Mouse (Mus musculus) thymus, adult 2 months (tissue): ENCODE results near the gene Pof1b. TPM values are rescaled to one million over a fixed set of nuclear protein-coding genes. Genes with fewer than 3 reads are reported as not detected.

ENCODE experiments used
- DNase-seq: peaks from one replicate; pipeline ENCODE4 v3.0.0; 2021
- H3K27ac ChIP-seq: fragments of 200-500 bp; 2 replicates; pipeline ENCODE4 v1.5.1; 2012; ENCODE audit warnings: low read length, control low read depth; ENCODE audit not compliant: control insufficient read depth, insufficient read depth
- H3K27me3 ChIP-seq: fragments of 200-500 bp; 2 replicates; pipeline ENCODE4 v1.6.1; 2012; ENCODE audit warnings: mild to moderate bottlenecking, low read length, moderate library complexity, mixed read lengths; ENCODE audit not compliant: control insufficient read depth, insufficient read depth
- H3K36me3 ChIP-seq: fragments of 200-500 bp; 2 replicates; pipeline ENCODE4 v1.6.1; 2012; ENCODE audit warnings: mild to moderate bottlenecking, low read length, moderate library complexity; ENCODE audit not compliant: control insufficient read depth, insufficient read depth
- H3K4me1 ChIP-seq: fragments of 200-500 bp; replicated peaks from 2 replicates; pipeline ENCODE4 v1.6.1; 2012; ENCODE audit warnings: low read length; ENCODE audit not compliant: control insufficient read depth, insufficient read depth
- H3K4me3 ChIP-seq: fragments of 200-500 bp; 2 replicates; pipeline ENCODE4 v1.5.1; 2012; ENCODE audit warnings: mild to moderate bottlenecking, low read length, control low read depth, moderate library complexity; ENCODE audit not compliant: control insufficient read depth, insufficient read depth
- CTCF ChIP-seq: fragments of 200-500 bp; IDR thresholded peaks from 2 replicates; pipeline ENCODE4 v1.5.1; 2012; ENCODE audit warnings: mild to moderate bottlenecking, control low read depth, low read length, moderate library complexity, borderline replicate concordance; ENCODE audit not compliant: control insufficient read depth, poor library complexity, insufficient read depth; ENCODE audit errors: extremely low read depth
- POLR2A ChIP-seq: fragments of 200-500 bp; IDR thresholded peaks from 2 replicates; pipeline ENCODE4 v1.6.1; 2012; ENCODE audit warnings: mild to moderate bottlenecking, low read length, control low read depth, moderate library complexity; ENCODE audit not compliant: control insufficient read depth, poor library complexity, insufficient read depth; ENCODE audit errors: extremely low read depth
- WGBS: fragments of 180-500 bp; shearing (Covaris S2); methylation state at CpG from one replicate; pipeline ENCODE4 v1.1.7; 2018; 5-methylcytosine and 5-hydroxymethylcytosine counted together
- polyA plus RNA-seq: library from polyadenylated mRNA; depleted of rRNA; stranded (reverse); fragments of >200 nt; gene quantifications from 2 replicates; pipeline ENCODE4 v1.2.3, GENCODE M21; 2012; rRNA removed

Gene Pof1b
- 0.14 and 0.20 TPM in 2 replicates for polyA plus RNA-seq

DNA sequence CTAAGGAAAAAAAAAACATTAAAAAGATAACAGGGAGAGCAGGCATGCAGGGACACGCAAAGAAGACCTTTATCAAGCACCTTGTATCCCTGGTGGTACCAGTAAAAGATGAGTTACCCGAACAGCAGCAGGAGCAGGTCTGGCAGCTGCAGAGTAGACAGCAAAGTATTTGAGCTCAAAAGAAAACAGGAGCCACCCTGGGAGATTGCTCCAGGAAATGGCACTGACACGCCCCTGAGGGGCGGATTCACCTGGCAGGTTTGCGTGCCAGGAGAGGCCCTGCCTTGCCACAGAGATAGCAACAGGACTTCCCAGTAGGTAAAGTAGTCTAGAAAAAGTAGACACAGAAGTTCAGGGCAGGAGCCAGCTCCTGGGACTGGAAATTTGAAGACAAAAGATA lies at the start of gene Pof1b:
TSS of gene Pof1b (minus strand) at position 144 of the 400 bp plus-strand sequence.
- 80% methylated on average over 5 of the region's 5 CpGs for WGBS
- Histone ChIP-seq H3K4me1 (no peaks in the 10 kb centered on the region), H3K27ac (no peak within 1 kb of the TSS), H3K36me3 (no peaks in the 10 kb centered on the region), H3K27me3 (no peaks in the 10 kb centered on the region), H3K4me3 (no peak within 1 kb of the TSS)
- no peak for DNase-seq
- no peak for TF ChIP-seq POLR2A
- TF ChIP-seq CTCF = no peak

DNA sequence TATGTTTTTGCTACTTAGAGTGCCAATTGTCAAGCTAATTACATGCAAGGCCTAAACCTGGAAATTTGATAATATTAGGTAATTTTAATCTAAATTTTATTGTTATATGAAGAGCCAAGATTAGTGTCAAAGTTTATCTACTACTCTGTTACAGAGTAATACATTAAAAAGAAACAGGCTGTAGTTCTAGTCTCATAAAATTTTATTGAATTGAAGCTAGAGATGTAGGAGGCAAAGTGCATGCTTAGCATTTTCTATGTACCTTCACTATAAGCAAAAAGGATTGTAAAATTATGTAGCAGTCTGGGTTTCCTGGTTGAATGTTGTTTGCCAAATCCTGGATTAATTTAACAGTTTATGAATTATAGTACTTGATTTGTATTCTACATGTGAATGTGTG lies 18.1 kb upstream of the Pof1b start:
- no peak overlapping the region for H3K27ac ChIP-seq
- no peak overlapping the region for H3K4me3 ChIP-seq
- no peaks in the 10 kb centered on the region for H3K36me3 ChIP-seq
- TF ChIP-seq CTCF = no peak
- TF ChIP-seq POLR2A = no peak
- no peaks in the 10 kb centered on the region for H3K27me3 ChIP-seq
- no peak for DNase-seq
- H3K4me1 ChIP-seq = no peaks in the 10 kb centered on the region

DNA sequence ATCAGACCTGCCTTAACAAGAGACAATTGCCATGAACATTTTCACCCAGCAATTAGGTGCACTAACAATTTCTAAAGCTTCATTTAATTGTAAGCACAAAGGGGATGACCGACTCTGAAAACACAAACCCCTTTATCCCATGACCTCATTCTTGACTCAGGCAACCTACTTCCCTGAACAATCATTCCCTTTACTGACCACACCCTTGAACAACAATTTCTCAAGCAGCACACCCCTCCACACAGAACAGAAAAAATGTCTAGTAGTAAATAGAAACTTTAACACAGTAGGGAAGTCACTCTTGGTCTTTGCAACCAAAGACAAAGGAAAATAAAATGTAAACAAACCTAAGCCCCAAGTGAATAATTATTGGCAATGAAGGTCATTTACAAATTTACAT lies 4.1 kb downstream of the Pof1b start:
- Histone ChIP-seq H3K36me3 (no peaks in the 10 kb centered on the region), H3K27ac (no peak overlapping the region), H3K27me3 (no peaks in the 10 kb centered on the region), H3K4me3 (no peak overlapping the region), H3K4me1 (no peaks in the 10 kb centered on the region)
- 45% methylated on average over 1 of the region's 1 CpGs for WGBS
- DNase-seq = no peak
- TF ChIP-seq POLR2A (no peak), CTCF (no peak)

DNA sequence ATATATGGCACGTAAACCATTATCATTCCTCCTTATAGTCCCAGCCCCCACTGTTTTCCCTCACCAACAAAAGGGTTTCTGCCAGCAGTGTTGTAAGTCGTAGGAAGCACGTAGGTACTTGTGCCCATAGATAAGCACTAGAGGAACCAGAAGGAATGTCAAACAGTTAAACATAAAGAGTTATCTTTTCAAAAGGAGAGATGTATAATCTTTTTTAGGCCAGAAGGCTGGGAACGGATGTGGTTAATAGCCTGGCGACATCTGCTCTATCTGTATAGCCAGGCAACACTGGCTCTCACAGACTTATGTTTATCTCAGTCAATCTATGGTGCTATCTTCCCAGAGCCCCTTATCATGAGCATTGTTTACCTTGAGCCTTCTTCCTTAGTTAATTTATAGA lies 17.8 kb downstream of the Pof1b start:
- Histone ChIP-seq H3K36me3 (no peaks in the 10 kb centered on the region), H3K4me3 (no peak overlapping the region), H3K27me3 (no peaks in the 10 kb centered on the region), H3K27ac (no peak overlapping the region), H3K4me1 (no peaks in the 10 kb centered on the region)
- no peak for DNase-seq
- TF ChIP-seq CTCF (no peak), POLR2A (no peak)
- WGBS = 43% methylated on average over 5 of the region's 5 CpGs

DNA sequence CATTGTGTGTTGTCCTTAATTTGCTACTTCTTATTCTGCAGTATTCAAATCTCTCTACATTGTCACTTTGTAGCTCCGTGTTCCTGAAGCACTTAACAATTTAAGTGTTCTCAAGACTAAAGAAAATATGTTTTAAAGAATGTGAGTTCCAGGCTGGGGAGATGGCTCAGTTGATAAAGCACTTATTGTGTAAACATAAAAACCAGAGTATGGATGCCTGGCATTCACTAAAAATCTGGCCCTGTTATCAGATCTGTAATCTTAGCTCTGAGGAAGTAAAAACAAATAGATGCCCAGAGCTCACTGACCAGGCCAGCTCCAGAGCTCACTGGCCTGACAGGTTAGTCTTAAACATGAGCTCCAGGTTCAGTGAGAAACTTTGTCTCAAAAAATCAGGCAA lies 22.9 kb downstream of the Pof1b start:
- TF ChIP-seq CTCF (no peak), POLR2A (no peak)
- Histone ChIP-seq H3K27me3 (no peaks in the 10 kb centered on the region), H3K4me3 (no peak overlapping the region), H3K4me1 (no peaks in the 10 kb centered on the region), H3K27ac (no peak overlapping the region), H3K36me3 (no peaks in the 10 kb centered on the region)
- WGBS = 70% methylated on average over 1 of the region's 1 CpGs
- DNase-seq = no peak

DNA sequence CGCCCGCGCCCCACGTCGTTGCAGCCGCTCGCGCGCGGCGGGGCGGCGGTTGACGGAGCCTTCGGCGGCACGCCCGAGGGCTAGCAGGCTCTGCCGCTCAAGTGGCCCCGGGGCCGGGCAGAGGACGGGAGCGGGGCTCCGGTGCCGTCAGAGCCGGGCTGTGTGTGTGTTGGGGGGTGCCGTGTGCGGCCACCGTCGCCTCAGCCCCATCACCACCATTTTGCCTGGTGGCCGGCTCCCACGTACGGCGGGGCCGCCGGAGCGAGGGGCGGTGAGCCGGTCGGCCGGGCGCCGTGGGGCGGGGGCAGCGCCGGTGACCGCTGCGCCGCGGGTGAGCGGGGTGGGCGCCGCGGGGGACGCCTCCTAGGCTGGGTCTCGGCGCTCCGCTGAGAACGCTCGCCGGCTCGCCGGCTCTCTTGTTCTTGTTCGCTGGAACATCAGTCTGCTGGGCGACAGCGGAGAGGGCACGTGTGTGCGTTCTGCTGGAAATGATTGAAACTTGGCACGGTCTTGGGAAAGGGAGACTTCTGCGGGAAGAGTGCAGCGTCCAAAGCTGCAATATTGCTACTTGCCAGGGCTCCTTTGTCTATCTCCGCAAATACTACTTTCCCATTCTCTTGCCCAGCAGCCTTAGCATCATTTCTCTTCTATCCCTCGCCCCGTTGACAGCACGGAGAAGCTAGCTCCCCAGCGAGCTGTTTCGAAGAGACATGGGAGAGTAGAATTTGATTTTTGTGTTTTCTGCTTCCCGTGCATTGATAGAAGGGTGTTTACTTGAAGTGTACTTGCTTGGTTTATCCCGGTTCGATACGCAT lies 96.9 kb downstream of the Pof1b start:
- Histone ChIP-seq H3K27ac (no peak overlapping the region), H3K4me1 (no peaks in the 10 kb centered on the region; the same call in 1 of the 2 replicates), H3K4me3 (peak overlapping the region; percentile 30), H3K36me3 (no peaks in the 10 kb centered on the region), H3K27me3 (no peaks in the 10 kb centered on the region)
- no peak for DNase-seq
- 3% methylated on average over 60 of the region's 81 CpGs for WGBS
- TF ChIP-seq CTCF = no peak
- TF ChIP-seq POLR2A = no peak

DNA sequence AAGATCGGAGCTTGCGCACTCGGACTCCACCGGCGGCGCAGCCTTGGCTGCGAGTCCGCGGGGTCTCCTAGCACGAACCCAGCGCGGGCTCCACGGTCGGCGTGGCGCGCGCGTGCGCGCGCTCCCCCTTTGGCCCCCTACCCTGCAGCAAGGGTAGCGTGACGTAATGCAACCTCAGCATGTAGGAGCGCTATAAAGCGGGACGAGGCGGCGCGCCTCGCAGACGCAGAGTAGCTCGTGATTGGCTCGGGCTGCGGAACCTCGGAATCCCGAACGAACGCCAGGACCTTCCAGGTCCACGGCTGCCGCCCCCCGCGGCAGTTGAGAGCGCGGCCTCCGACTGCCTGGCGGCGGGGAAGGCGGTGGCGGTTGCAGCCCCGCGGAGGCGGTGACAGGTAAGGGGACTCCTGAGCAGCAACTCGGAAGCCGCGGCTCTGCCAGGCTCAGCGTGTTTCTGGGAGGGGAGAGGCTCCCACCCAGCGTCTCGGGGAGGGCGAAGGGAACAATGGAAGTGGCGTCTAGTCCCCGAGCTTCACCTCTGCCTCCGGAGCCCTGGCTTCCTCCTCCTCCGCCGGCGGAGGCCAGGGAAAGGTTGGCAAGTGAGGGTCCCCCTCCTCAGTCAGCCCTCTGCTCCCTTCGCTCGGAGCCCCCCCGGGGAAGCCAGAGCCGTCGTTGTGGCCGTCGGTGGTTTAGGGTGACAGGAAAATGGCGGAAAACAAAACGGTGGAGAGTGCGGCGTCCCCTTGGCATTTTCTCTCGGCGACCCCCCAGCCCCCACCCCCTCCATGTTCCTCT lies 97.7 kb downstream of the Pof1b start, which contains the start of gene Zfp711:
TSS of gene Zfp711 (plus strand) at position 16 of the 795 bp plus-strand sequence.
- DNase-seq = peak; percentile 4

More for the DNA sequence above, 97.7 kb downstream of the Pof1b start, which contains the start of gene Zfp711:
- Histone ChIP-seq H3K36me3 (no peaks in the 10 kb centered on the region), H3K27ac (no peak within 1 kb of the TSS), H3K4me3 (peak within 1 kb of the TSS; percentile 30), H3K4me1 (no peaks in the 10 kb centered on the region; the same call in 1 of the 2 replicates), H3K27me3 (no peaks in the 10 kb centered on the region)
- WGBS = 3% methylated on average over 57 of the region's 79 CpGs
- TF ChIP-seq POLR2A (no peak), CTCF (no peak)

Other genes with a start within 250 kb of the Pof1b start
- not detected in 2 replicates for gene 2010106E10Rik, start 203.4 kb downstream of the Pof1b start, polyA plus RNA-seq
- 0.11 and 0.13 TPM in 2 replicates for gene Zfp711, start 98.1 kb downstream of the Pof1b start, polyA plus RNA-seq